Mouse (Mus musculus) T-helper 17 cell (primary cell): Measurements from ENCODE around the gene Sez6l.

Source experiments
- in situ Hi-C, 2 experiments: fragments of 300-600 bp; cut with MboI, MseI; formaldehyde crosslinking; loops; 1 replicate in 1 of 2; 2 replicates in 1 of 2; pipeline ENCODE4 v1.15.1; 2025; ENCODE audit warnings: high pct_unique_total_duplicates in 2 of 2

The Sez6l gene

DNA sequence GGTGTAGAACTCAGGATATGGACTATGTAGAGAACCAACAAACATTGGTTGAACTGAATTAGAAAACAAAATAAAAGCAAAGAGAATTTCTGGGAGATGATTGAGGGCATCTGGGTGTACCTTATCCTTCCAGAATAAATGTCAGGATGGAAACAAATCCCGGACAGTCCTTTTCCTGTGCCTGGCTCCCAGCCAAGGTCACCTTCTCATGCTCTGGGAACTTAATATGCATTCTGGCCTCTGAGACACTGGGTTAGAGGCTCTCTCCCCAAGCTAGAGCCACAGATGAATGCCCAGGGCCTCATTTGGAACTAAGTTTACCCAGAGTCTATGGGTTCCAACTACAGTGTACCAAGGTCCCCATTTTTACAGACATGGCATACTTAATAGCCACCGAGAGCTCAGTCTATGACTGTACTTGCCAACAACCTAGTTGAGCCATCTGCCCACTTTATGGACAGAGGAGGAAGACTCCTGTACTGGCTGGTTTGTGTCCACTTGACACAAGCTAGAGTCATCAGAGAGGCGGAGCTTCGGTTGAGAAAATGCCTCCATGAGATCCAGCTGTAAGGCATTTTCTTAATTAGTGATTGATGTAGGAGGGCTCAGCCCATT, 7.3 kb upstream of the Sez6l start:
- in situ Hi-C loops: no loop called here

DNA sequence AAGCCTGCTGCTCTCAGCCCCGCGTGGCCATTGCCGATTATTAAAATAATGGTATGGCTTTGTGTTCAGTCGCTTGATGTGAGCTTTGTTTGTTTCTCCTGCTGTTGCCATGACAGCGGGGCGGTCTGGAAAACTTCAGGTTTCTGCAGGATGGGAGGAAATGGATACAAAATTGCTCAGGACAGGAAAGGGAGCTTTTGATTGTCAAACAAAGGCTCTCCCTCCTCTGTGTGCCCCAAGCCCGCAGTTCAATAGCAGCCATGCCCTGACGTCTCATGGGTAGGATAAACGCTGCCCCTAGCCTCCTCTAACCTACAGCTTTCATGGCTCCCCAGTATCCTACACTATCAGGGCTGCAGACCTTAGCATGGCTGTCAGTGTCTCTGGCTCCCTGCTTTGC, 6.3 kb upstream of the Sez6l start:
- in situ Hi-C loops: no loop called here

GRCm38 (mm10) chr5:112577750-112578149, 765 bp upstream of the Sez6l start:
- in situ Hi-C loops: no loop called here

DNA sequence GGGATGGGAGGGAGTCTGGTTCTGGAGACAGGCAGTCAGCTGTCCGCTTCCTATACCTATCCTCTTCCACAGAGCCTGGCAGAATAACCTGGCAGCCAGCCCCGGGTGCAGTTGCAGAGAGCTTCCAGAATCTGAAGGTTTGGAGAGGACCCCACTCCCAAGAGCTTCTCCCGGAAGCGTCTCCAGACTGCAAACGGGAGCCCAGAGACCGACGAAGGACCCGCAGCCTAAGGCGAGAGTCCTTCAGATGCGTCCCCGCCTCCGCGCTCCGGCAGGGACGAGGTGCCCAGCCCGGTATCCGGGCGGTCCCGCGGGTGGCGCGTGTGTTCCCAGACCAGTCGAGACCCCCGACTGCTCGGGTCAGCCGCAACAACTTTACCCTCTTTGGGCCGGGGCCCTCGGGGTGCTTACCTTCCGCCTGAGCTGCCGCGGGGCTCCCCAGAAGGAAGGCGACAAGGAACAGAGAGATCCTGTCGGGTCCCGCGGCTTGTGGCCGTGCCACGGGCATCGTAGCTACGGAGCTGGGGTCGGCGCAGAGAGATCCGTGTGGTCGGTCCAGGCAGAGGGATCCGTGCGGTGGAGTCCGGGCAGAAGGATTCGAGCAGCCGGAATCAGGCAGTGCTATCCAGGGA, 508 bp downstream of the Sez6l start:
- in situ Hi-C loops: no loop called here

GRCm38 (mm10) chr5:112575151-112575915, 1.7 kb downstream of the Sez6l start:
- in situ Hi-C loops: no loop called here

GRCm38 (mm10) chr5:112573916-112574315, 3.1 kb downstream of the Sez6l start:
- in situ Hi-C loops: no loop called here

DNA sequence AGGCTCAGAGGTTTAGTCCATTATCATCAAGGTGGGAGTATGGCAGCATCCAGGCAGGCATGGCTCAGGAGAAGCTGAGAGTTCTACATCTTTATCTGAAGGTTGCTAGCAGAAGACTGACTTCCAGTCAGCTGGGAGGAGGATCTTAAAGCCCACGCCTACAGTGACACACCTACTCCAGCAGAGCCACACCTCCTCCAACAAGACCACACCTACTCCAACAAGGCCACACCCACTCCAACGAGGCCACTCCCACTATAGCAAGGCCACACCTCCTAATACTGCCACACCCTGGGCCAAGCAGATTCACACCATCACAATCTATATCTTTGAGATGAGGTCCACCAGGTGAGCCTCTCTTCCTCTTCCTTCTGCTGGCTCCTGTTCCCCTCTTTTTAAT, 4.8 kb downstream of the Sez6l start:
- in situ Hi-C loops: no loop called here

DNA sequence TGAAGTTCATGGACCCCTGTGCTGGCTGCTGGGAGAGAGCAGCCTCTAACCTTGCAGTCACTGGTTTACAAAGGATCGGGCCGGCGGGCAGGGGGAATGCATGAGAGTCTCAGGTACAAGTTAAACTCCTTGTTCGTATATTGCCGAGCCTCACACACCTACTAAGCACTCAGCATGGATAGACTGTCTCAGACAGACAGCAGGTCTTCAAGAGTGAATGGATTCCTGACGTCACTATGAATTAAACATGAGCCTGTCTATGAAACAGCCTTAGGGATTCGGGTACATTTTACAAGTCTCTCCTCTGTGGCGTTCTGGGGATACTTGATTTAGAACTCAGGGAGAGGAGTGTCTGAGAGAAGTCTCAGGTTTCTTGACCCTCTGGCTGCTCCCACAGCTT, 11.5 kb downstream of the Sez6l start:
- in situ Hi-C loops: no loop called here

- in situ Hi-C loops: no loop called here
Observed at GRCm38 (mm10) chr5:112565083-112565482, 11.9 kb downstream of the Sez6l start.

DNA sequence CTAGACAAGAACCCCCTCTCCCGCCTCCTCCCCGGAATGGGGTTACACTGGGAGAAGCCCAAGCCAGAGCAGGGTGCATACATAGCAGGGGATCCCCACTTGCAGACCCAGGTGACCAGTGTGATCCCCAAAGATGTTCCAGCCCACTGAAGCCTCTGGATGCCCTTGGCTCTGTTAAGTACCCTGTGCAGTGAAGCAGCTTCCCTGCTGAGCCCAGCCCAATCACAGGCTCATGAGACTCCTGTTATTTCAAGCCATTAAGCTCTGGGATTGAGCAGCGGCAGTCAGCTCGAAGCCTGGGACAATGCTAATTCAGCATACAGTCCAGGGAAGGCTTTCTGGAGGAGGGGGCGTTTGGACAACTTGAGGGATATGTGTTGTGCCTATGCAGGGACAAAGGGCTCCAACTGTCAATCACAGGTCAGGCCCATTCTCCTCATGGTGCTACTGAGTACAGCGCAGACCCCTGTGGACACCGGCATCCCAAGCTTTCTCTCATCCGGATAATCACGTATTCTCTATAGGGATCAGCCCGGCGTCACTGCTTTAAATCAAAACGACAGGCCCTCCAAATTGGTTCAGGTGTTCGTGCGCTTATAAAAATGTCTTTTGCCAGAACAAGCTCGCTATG, 16.0 kb downstream of the Sez6l start:
- in situ Hi-C loops: no loop called here

GRCm38 (mm10) chr5:112560139-112560538, 16.8 kb downstream of the Sez6l start:
- in situ Hi-C loops: no loop called here

- in situ Hi-C loops: no loop called here
Observed at GRCm38 (mm10) chr5:112557396-112557795, 19.6 kb downstream of the Sez6l start.

DNA sequence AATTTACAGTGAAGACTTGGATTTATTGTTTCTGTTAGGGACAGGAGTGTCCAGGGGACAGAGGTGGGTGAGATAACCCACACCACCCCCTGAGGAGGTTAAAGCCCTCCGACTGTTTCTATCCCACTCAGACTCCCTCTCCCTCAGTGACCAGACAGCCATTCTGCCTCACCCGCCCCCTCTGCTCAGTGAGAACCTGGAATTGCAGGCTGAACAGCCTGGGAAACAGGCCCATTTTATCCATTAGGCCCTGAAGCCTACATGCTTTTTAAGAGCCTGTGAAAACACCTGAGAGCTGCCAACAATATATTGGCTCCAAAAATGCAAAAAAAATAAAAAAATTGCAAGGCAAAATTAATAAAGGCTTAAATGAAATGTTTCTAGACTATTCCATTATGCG, 20.3 kb downstream of the Sez6l start:
- in situ Hi-C loops: no loop called here

DNA sequence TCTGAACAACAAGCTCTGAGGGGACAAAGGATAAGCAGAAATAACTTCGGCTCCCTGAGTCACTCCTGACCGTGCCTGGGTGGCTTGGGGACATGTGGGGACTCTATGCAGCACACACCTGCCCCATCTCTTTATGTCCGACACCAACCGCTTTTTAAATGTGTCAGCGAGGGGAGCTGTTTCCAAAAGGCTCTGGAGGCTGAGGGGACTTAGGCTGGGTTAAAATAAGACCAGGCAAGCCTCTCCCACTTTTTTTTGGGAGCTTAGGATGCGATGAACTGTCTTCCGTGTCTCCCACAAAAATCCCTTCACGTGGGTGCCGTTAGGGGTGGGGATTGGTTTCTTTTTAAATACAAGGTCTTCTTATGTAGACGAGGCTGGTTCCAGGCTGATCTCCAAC, 22.5 kb downstream of the Sez6l start:
- in situ Hi-C loops: no loop called here

GRCm38 (mm10) chr5:112552786-112553185, 24.2 kb downstream of the Sez6l start:
- in situ Hi-C loops: no loop called here

GRCm38 (mm10) chr5:112551975-112552728, 24.8 kb downstream of the Sez6l start:
- in situ Hi-C loops: no loop called here

DNA sequence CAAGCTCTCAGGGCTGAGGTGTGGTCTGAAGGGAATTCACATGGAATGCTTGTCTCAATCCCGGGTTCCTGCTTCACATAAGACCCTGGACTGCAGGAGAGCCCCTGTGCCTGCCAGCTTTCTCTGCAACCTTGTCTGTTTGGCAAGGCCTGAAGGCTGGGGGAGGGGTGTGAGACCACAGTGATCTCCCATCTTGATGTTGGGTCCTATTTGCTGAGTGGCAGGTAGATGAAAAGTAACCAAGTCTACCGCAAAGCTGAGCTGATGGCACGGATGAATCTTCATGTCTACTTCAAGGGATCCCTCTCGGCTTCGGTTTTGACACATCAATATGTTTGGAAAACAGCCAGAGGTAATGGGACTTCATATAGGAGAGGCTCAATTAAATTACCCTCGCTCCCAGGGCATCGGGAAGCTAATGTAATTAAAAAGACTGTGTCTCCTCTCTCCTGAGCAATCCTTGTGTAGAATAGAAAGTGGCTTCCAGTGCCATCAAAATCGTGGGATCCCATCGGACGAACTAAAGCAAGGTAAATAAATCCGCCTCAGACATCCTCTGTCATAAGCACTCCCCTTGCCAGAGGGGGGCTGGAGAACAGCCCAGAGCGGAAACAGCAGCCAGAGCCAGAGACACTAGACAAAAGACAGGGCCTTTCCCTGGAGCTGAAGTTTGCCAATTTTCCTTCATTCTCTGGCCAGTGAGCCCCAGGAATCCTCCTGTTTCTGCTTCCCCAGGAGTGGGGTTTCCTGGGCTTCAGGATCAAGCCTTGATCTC, 28.0 kb downstream of the Sez6l start:
- in situ Hi-C loops: no loop called here

- in situ Hi-C loops: no loop called here
Observed at GRCm38 (mm10) chr5:112546771-112547170, 30.2 kb downstream of the Sez6l start.

- in situ Hi-C loops: no loop called here
Observed at GRCm38 (mm10) chr5:112538295-112538694, 38.7 kb downstream of the Sez6l start.

- in situ Hi-C loops: no loop called here
Observed at GRCm38 (mm10) chr5:112535868-112536267, 41.1 kb downstream of the Sez6l start.

- in situ Hi-C loops: no loop called here
Observed at GRCm38 (mm10) chr5:112534146-112534545, 42.8 kb downstream of the Sez6l start.
